Mouse (Mus musculus) heart, postnatal 36 days (tissue): ENCODE data around the gene Akt2. TPM values are rescaled to one million over a fixed set of nuclear protein-coding genes. Genes with fewer than 3 reads are reported as not detected.

Source experiments
- DNase-seq, 2 experiments: peaks; one replicate each; pipeline ENCODE4 v3.0.0; 2021 to 2022
- intact Hi-C: fragments of 180-260 bp; cut with DNase I; formaldehyde crosslinking; loops from one replicate; pipeline ENCODE4 v1.15.1; 2025
- total RNA-seq, 2 experiments: library from RNA; stranded (reverse); gene quantifications; 2 replicates each; pipeline ENCODE4 v1.2.3; 2021

Gene Akt2
- 100 to 1,000 TPM; 172 to 194 TPM for total RNA-seq

- peak; percentile 88 for DNase-seq
- intact Hi-C loops, result loop anchor here (2.0 to 5.0 kb wide), 3 partner anchors 15 to 254 kb away; partner anchors contain the start of genes Ltbp4 and Zfp607b
These were observed at the start of gene Akt2 for GRCm38 (mm10) chr7:27591266-27592216. TSS of gene Akt2 (plus strand) at chr7:27591552.

- DNase-seq, result no peak
- intact Hi-C loops, result no loop called here
These were observed 49.4 kb upstream of the Akt2 start for GRCm38 (mm10) chr7:27541922-27542321.

- intact Hi-C loops, result no loop called here
- peak; percentile 77 to 80 for DNase-seq
These were observed 48.8 kb upstream of the Akt2 start for GRCm38 (mm10) chr7:27542392-27543033.

- intact Hi-C loops, result no loop called here
- no peak for DNase-seq
These were observed 48.3 kb upstream of the Akt2 start for GRCm38 (mm10) chr7:27543065-27543464.

GRCm38 (mm10) chr7:27543851-27544250 lies 47.5 kb upstream of the Akt2 start:
- DNase-seq, result no peak
- intact Hi-C loops, result no loop called here

- DNase-seq, result no peak
- intact Hi-C loops, result no loop called here
These were observed 46.5 kb upstream of the Akt2 start for GRCm38 (mm10) chr7:27544675-27545370.

- no peak for DNase-seq
- intact Hi-C loops, result no loop called here
These were observed 41.8 kb upstream of the Akt2 start for GRCm38 (mm10) chr7:27549597-27549996.

GRCm38 (mm10) chr7:27552070-27552469 lies 39.3 kb upstream of the Akt2 start:
- intact Hi-C loops, result no loop called here

GRCm38 (mm10) chr7:27552931-27553513 lies 38.3 kb upstream of the Akt2 start, which contains the start of the genes Pld3 and 2310022A10Rik:
TSS of gene Pld3 (minus strand) at chr7:27553218.
TSS of gene 2310022A10Rik (plus strand) at chr7:27553233.
- intact Hi-C loops, result no loop called here
- DNase-seq, result peak; percentile 90 to 92

More at GRCm38 (mm10) chr7:27552070-27552469, 39.3 kb upstream of the Akt2 start:
- no peak for DNase-seq

- peak; percentile 31 to 67 for DNase-seq
- intact Hi-C loops, result no loop called here
These were observed 31.0 kb upstream of the Akt2 start for GRCm38 (mm10) chr7:27560291-27560887.

GRCm38 (mm10) chr7:27560978-27561377 lies 30.4 kb upstream of the Akt2 start:
- intact Hi-C loops, result no loop called here
- DNase-seq, result no peak

- DNase-seq, result peak in 1 of 2 experiments; percentile 33
These were observed 21.6 kb upstream of the Akt2 start for GRCm38 (mm10) chr7:27569580-27570224.

GRCm38 (mm10) chr7:27572133-27572532 lies 19.2 kb upstream of the Akt2 start:
- intact Hi-C loops, result no loop called here
- DNase-seq, result no peak

More at GRCm38 (mm10) chr7:27569580-27570224, 21.6 kb upstream of the Akt2 start:
- intact Hi-C loops, result no loop called here

- intact Hi-C loops, result no loop called here
- no peak for DNase-seq
These were observed 17.1 kb upstream of the Akt2 start for GRCm38 (mm10) chr7:27574124-27574880.

- intact Hi-C loops, result loop anchor here (5.0 kb wide), 2 partner anchors 75 to 110 kb away; partner anchors contain the start of genes Ttc9b and Zfp607b
These were observed 14.4 kb upstream of the Akt2 start for GRCm38 (mm10) chr7:27576914-27577313.

GRCm38 (mm10) chr7:27577589-27577988 lies 13.8 kb upstream of the Akt2 start:
- intact Hi-C loops, result loop anchor here (5.0 kb wide), 2 partner anchors 75 to 110 kb away; partner anchors contain the start of genes Ttc9b and Zfp607b
- no peak for DNase-seq

More at GRCm38 (mm10) chr7:27576914-27577313, 14.4 kb upstream of the Akt2 start:
- DNase-seq, result peak in 1 of 2 experiments; percentile 54

GRCm38 (mm10) chr7:27578465-27578864 lies 12.9 kb upstream of the Akt2 start:
- DNase-seq, result no peak
- intact Hi-C loops, result loop anchor here (5.0 kb wide), 2 partner anchors 74 to 109 kb away; partner anchors contain the start of genes Ttc9b and Zfp607b
